Mouse (Mus musculus): Measurements from ENCODE around the gene Dmrtb1.

The Dmrtb1 gene

DNA sequence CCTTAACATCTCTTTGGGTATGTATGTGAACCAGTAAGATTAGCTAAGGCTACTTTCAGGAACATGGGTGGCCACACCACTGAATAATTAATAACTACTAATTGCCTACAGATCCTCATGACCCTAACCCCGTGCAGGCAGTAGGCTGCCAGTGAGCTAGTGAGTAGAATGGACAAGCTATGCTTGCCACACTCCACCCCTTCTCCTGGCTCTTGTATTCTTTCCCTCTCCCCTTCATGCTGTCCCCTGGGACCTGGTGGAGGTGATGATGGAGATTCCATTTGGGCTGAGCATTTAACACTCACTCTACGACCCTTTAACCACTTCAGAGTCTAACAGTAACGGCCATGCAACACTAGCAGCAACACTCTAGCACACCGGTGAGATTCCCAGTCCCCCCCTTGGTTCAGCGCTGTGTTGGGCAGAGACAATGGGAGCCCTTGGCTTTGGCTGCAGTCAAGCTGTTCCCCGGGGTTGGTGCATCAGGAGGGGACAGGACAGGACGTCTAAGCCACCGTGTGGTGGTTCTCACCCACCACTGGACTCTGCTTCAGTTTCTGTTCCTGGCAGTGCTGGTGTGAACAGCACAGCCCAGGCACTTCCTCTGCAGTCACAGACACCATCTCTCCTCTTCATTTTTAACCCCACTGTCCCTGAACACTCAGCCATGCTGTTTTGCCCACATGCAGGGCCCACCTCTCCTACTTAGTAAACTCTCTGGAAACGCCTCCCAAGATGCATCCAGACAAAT lies 2.8 kb downstream of the Dmrtb1 start:
- no peak for DNase-seq (ENCODE audit: low read depth, low spot score)

DNA sequence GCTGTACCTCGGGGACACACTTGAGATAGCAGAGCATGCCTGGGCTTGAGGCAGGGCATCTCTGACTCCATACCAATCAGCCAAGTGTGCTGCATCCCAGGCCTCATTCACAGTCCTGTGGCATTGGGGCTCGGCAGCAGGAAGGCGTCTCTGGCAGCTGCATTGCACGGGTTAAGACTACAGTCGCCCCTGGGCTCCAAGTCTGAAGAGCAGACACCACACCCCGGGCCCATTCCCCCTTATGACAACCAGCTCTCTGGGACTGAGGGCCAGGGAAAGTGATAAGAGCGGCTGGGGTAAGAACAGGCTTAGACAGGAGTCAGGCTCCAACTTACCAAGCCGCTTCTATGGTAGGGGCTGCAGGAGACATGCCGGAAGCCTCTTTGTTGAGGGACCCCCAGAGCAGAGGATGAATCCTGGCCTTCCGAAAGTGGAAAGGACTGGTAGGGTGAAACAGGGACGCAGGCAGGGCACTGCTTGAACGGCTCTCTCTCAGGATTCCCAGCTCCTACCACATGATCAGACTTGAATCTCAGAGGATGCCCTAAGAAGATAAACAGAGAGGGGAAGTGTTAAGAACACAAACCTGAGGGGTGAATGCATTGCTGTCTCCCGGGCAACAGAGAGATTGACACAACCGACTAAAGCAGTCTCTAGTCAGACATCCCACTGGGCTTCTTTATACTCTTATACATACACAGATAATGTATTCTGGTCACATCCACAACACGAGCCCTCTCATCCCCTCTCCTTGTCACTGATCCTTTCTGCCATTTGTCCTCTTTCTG lies 3.5 kb downstream of the Dmrtb1 start:
- DNase-seq (ENCODE audit: low read depth, low spot score), result no peak

DNA sequence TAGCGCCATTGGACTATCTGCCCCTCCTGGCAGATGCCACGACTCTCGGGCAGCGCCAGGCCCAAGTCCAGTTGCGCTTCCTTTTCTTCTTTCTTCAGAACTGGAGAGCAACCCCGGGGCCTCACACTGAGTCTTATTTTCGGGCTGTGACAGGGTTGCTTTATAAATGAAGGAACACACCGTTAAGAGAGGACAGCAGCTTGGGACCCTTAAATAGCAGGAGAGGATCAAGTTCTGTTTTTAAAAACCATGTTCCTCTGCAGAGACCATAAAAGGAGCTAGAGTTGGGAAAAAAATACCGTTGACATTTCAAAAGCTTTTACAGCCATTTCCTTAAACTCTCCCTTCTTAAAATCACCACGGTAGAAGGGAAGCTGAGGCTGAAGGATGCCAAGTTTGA lies 8.4 kb downstream of the Dmrtb1 start:
- DNase-seq (ENCODE audit: low read depth, low spot score), result no peak

DNA sequence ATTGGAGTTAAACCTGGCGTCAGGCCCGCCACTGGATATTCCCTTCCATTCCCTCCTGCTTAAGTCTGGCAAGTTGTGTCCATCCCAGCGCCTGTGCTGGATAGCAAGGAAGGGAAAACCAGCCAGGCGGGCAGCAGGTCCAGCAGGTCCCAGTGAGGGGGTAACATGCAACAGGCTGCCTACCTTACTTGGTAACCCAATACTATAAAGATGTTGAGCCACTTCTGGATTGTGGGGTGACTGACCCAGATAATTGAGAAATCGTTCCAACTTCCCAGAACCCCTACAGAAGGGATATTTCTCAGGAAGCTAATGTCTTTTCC lies 9.7 kb downstream of the Dmrtb1 start:
- DNase-seq (ENCODE audit: low read depth, low spot score), result no peak

DNA sequence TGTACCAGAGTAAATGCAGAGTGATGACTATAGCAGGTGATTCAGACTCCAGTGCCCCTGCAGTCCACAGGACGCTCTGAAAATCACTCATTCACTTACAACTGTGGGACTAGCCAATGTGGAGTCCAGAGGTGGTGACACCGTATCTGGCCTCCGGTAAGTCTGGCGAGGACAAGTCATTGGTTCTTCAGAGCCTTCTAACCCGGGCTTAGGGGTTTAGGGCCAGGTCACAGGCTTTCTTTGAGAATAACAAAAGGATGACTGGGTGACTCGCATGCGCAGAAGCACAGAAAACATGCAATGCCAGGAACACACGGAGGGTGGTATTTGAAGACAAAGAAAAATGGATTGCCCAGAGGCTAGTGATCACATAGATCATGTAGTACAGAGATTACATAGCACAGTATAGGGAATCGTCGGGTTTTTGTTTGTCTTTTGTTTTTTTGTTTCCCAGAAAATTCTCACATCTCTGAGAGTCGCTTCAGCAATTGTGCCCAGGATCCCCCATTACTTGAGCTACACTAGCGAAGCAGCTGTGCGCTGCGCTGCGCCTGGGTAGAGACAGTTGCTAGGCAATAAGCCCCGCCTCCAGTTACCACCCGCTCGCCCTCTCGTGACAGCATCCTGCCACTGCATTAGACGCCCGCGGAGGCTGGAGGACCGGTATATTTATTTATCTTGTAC lies 10.2 kb downstream of the Dmrtb1 start:
- peak; percentile 83 for DNase-seq (ENCODE audit: low read depth, low spot score)

DNA sequence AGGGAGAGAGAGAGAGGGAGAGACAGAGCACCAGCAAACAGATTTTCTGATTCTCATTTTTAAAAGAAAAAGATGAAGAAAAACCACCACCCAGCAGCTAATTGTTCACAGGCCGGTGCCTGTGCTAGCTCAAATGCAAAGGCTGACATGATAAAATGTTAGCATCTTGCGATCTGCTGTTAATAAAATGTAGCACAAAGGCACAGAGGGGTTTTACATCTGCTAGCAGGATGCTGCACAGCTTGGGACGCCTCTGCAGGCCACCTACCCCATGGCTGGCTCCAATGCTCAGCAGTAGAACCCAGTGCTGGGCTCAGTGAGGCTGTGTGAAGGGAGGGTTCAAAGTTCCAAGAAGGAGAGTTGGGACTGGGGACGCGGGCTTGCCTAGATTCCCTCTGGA lies 13.3 kb downstream of the Dmrtb1 start:
- no peak for DNase-seq (ENCODE audit: low read depth, low spot score)

DNA sequence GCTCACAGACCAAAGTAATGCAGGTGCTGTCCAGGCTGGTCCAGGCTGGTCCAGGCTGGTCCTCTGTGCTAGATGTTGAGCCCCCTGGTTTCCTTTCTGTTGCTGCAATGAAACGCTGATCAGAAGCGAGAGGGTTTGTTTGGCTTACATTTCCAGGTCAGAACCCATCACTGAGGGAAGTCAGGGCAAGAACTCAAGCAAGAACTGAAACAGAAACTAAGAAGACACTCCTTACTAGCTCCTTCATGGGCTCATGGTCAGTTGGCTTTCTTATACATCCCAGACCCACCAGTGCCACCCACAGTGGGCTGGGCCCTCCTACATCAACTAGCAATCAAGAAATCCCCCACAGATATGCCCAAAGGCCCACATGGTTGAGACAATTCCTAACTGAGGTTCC lies 15.5 kb downstream of the Dmrtb1 start:
- no peak for DNase-seq (ENCODE audit: low read depth, low spot score)

DNA sequence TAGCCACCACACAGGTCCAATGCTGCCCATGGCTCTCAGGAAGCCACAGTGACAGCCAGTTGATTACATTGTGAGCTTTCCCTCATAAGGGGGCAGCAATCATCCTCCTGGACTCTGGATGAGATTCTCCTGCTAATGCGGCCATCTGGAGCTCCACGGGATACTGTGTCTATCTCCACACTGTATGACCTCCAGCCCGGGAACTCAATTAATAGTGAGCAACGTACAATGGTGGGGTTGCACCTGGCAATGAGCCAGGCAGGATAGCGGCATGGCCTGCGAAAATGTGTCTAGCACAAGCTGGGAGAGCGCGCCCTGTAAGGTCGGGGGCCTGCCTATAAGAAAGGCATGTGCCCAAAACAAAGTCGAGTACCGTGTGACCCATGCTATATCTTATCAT lies 23.4 kb downstream of the Dmrtb1 start:
- DNase-seq (ENCODE audit: low read depth, low spot score), result no peak

DNA sequence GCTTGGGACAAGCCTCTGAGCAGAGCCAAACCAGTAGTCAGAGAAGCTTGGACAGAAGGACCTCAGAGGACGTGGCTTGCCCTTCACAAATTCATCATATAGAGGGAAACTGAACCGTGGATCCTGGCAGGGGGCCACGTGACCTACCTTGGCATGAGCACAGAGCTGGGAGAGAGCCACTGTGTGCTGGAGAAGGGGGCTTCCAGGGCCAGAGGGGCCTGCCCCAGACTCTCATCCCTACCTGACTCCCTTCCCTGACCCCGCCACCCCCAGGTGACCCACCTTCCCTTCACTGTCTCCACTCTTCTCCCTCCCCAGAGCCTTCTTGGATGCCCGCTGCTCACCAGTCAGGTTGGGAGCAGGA lies 30.8 kb downstream of the Dmrtb1 start:
- no peak for DNase-seq (ENCODE audit: low read depth, low spot score)

DNA sequence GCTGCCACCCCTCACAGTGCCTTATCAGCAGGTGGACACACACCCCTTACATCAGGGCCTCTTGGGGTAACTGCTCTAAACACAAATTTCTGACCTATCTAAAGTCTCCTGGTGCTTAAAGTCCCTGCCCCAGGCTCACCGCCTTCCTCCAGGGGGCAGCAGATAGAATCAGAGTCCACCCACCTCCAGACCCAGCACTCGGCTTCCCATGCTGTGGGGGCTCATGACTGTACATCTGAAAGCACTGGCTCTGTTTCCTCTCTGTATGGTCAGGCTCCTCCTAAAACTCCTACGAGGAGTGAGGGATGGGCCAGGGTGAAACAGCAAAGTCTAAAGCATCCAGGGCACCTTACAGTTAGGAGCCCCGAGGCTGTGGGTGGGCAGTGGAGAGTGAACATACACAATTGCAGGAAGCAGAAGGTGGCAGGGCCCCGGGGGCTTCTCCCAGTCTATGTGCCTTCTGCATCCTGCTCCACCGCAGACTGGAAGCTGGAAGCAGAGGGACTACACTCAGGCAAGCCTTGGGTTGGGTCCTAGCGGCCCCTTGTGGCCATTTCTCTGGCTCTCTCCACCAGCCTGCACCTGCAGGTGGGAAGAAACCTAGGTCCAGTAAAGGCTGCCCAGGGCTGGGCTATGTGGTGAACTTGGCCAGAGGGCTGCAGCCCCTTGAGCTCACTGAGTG lies 31.3 kb downstream of the Dmrtb1 start:
- DNase-seq (ENCODE audit: low read depth, low spot score), result peak; percentile 69

DNA sequence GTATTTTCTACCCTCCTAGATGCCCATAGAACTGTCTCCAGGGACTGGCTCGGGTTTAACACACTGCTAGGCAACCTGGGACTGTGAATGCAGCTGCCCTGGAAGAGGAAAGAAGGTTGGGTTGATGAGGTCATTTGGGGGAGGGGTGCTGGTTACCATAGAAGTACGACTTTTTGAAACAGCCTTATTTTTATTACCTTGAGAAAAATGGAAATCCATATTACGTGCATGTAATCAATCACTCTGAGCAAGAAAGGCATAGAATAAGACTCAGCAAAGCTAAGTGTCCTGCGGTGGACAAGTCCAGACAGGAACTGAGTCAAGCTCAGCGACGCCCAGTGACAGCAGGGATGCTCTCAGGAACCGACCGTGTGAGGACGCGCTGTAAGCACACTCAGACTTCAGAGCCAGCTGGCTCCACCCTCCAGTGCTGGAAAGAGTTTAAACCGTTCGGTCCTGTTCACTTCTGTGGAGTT lies 33.0 kb downstream of the Dmrtb1 start:
- peak; percentile 52 for DNase-seq (ENCODE audit: low read depth, low spot score)

DNA sequence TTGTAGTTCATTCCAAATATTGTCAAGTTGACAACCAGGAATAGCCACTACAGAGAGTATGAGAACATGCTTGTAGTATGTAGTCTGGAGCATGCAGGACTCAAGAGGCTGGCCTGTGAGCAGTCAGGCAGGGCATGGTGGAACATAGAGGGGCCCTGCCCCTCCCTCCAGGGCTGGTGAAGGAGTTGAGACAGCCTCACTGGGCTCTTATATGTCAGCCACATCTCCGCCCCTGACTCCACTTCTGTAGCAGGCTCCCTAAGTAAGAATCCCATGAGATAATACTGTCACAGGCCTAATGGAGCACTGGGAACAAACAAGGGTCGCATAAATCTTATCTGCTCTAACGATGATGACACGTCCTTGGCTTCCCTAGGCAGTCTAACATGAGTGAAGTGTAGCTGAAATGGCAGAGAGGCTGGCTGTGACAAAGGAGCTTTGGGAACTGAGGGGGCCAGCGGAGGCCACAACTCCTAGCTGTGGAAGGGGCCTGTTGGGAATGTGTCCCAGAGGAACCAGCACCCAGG lies 35.0 kb downstream of the Dmrtb1 start:
- DNase-seq (ENCODE audit: low read depth, low spot score), result no peak

DNA sequence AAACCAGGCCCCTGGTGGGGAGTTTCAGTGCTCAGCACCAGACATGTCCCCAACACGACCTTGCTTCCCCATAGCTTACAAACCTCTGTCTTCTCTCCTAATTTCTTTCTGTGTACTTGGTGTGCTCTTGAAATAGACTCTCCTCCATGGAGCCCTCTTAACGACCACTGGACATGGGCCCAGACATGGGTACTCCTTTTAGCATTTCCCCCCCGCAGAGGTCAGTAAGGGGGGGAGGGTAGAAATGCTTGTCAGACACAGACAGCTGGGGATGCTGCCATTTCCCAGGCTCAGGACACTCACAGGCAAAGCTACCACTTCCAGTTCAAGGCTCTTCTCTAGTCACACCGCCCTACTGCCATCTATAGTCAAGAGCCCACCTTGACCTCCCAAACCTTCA lies 42.4 kb downstream of the Dmrtb1 start:
- DNase-seq (ENCODE audit: low read depth, low spot score), result no peak

DNA sequence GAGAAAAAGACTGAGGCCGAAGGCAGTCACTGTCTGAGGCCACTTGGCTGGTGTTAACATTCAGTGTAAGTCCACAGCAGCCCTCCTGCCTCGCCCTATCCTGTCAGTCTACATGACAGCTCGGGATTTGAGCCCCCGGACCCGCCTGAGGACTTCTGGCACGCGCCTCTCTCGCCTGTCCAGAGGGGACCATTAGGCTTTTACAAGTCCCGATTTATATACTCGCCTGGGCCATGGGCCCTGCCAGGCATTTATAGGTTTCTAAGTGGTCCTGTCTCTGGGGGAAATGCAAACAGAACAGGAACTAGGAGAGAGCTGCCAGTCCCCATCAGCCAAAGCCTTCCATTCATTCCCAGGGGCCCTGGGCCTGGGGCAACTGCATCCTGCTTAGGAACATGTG lies 45.7 kb downstream of the Dmrtb1 start:
- no peak for DNase-seq (ENCODE audit: low read depth, low spot score)

DNA sequence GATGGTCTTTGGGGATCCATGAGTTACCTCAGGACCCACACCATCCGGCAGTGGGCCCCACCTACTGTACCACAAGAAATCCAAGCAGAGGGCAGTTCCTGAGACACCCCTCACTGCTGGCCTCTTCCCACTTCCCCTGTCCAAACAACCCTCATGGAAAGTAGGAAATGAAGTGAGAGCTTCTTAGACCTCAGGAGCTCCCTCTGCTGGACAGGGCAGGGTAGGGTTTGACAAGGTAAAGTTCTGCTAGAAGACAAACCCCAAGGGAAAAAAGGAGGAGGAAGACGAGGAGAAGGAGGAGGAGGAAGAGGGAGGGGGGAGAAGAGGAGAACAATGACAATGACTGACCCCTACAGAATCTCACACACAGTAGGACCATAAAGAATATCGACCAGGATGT lies 46.4 kb downstream of the Dmrtb1 start:
- DNase-seq (ENCODE audit: low read depth, low spot score), result peak; percentile 53

DNA sequence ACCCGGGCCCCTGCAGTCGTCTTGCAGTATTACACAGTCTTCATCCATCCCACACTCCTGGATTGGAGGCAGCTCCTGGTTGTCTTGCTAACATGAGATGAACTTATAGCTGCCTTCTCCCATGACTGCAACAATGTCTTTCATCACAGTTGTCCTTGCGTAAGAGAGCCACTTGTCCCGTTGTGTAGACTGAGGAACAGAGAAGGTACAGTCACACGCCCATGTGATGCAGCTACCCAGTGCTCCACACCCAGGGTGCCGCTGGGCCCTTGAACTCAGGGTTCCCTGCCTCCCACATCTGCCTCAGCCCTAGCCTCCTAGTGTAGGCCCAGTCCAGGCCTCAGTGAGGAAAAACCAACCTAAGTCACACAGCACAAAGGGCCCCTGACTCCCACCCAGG lies 47.9 kb downstream of the Dmrtb1 start:
- peak; percentile 7 for DNase-seq (ENCODE audit: low read depth, low spot score)

DNA sequence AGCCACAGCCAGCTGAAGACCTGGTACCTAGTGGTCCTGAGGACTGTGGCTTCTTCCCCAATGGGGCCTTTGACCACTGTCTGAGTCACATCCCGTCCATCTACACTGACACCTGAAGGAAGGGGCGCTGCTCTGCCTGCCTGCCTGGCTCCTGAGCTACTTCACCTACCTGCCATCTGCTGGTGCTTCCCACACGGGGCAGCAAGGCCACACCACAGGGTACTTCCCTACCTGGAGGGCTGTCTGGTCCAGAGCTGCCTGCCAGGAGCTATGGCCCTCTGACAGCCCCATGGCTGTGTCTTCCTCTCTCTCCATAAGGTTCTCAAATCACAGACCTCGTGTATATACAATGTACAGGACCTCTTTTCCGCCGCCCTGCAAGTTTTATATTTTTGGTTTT lies 49.4 kb downstream of the Dmrtb1 start:
- no peak for DNase-seq (ENCODE audit: low read depth, low spot score)

DNA sequence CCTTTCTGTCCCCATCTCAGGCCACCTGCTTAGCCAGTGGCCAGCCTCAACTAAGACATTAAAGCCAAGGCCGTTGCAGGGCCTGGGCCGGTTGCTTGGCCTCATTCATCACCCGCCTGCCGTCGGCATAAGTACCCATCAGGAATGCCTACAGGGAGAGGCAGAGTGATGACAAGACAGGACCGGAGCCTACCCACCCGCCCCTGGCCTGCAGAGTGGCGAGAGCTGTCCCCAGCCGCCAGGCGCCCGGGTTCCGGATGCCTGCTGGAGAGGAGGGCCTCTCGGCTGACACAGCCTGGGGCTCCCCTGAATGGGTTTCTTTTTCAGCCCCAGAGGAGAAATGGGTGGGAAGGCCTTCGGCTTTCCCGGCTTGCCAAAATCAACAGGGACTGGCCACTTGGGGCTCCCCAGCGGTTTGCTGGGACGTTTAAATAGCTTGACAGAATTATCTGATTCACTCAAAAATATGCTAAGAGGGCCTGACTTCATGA lies 55.1 kb downstream of the Dmrtb1 start:
- DNase-seq (ENCODE audit: low read depth, low spot score), result no peak

DNA sequence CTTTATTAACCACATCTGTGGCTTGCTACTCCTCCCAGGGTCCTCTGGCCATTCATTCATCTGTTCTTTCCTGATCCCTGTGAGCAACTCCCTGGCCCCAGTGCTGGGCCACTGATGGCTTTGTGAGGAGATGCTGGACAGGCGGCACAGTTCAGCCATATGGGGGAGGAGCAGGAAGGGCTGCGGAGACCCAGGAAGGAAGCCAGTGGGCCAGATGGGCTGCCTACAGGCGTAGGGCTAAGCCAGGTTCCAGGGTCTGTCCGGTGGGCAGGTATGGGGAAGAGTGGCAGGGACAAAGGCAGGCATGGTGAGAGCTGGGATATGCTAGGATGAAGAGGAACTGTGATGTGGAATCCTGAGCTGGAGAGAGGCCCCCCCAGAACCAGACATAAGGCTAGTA lies 55.8 kb downstream of the Dmrtb1 start:
- no peak for DNase-seq (ENCODE audit: low read depth, low spot score)
